Mouse (Mus musculus): ENCODE results near the gene Lrrc75a. TPM values are rescaled to one million over a fixed set of nuclear protein-coding genes. Genes with fewer than 3 reads are reported as not detected.
A peak's percentile ranks its signal among the peaks of the same experiment; 100 is the strongest.

Gene Lrrc75a
- polyA plus RNA-seq, 1 experiment, result 10.1 TPM

- H3K4me3 ChIP-seq (ENCODE audit: insufficient read depth, low read length), result no peak overlapping the region
- no peak for TF ChIP-seq POLR2A (IDR thresholded peaks at IDR 0.05; ENCODE audit: borderline replicate concordance, low read depth, low read length)
- TF ChIP-seq CTCF (IDR thresholded peaks at IDR 0.05; ENCODE audit: low read depth, low read length), result no peak
- peaks cover 46% of the 10 kb centered on the region for H3K4me1 ChIP-seq (ENCODE audit: control insufficient read depth, insufficient read depth, low read length)
- no peak overlapping the region for H3K27ac ChIP-seq (ENCODE audit: insufficient read depth, low read depth, low read length)
Observed at GRCm38 (mm10) chr11:62622850-62623249, 25.5 kb downstream of the Lrrc75a start.

DNA sequence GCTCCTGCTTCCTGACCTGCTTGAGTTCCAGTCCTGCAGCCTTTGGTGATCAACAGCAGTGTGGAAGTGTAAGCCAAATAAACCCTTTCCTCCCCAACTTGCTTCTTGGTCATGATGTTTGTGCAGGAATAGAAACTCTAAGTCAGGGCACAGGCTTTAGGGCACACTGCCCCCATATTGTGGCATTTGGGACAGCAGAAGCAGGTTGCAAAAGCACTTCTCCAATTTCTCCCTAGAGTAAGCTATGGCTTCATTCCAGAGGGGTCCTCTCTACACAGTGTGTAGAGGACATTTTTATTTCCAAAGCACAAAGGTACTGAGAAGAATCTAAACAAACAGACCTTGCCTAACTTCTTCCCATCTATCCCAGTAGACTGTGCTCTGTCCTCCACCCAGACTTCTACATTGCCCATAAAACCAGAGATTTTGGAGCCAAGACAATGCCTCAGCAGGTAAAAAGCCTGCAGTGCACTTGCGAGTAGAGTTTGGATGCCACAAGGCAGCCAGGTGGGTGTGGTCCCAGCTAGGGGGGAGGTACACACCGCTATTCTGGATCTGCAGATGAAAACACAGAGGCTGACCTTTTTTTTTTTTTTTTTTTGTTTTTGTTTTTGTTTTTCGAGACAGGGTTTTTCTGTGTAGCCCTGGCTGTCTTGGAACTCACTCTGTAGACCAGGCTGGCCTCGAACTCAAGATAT, 26.6 kb downstream of the Lrrc75a start:
- peaks cover 45% of the 10 kb centered on the region for H3K4me1 ChIP-seq (ENCODE audit: control insufficient read depth, insufficient read depth, low read length)

DNA sequence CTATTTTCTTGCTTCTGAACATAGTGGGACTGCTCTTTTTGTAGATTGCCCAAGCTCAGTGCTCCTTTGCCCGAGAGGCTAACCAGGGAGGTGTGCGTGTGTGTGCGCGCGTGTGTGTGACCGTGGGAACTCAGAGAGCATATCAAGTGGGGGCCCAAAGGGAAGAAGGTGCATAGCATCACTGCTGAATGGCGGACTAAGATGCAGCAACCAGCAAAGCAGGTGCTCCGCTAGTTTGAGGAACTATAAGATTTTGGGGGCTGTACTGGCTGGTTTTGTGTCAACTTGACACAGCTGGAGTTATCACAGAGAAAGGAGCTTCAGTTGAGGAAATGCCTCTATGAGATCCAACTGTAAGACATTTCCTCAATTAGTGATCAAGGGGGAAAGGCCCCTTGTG, 27.2 kb downstream of the Lrrc75a start:
- Histone ChIP-seq H3K4me3 (ENCODE audit: insufficient read depth, low read length) (no peak overlapping the region), H3K27ac (ENCODE audit: insufficient read depth, low read depth, low read length) (no peak overlapping the region), H3K4me1 (ENCODE audit: control insufficient read depth, insufficient read depth, low read length) (peaks cover 40% of the 10 kb centered on the region)
- TF ChIP-seq POLR2A (IDR thresholded peaks at IDR 0.05; ENCODE audit: borderline replicate concordance, low read depth, low read length), result no peak
- no peak for TF ChIP-seq CTCF (IDR thresholded peaks at IDR 0.05; ENCODE audit: low read depth, low read length)

More for the DNA sequence above, 26.6 kb downstream of the Lrrc75a start:
- TF ChIP-seq POLR2A (IDR thresholded peaks at IDR 0.05; ENCODE audit: borderline replicate concordance, low read depth, low read length) (no peak), CTCF (IDR thresholded peaks at IDR 0.05; ENCODE audit: low read depth, low read length) (no peak)
- Histone ChIP-seq H3K27ac (ENCODE audit: insufficient read depth, low read depth, low read length) (peak overlapping the region; percentile 6; the same call in 1 of the 2 replicates), H3K4me3 (ENCODE audit: insufficient read depth, low read length) (no peak overlapping the region)

DNA sequence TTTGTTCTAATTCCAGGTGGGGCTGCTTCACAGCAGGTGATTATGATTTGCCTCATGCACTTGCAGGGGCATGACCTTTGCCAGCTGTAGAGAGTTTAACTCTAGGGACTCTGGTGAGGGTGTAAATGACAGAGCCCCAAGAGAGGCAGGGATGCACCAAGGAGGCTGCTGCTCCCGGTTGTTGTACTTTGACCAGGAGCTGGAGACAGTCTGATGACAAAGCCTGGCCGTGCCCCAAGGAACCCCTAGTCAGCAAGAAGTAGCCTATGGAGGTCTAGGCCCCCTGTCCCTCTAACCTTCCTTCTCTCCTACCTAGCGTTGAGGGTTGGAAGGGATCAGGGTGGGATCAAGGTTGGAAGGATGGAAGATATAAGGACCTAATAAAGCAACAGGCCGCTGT, 32.9 kb downstream of the Lrrc75a start:
- Histone ChIP-seq H3K4me3 (ENCODE audit: insufficient read depth, low read length) (no peak overlapping the region), H3K27ac (ENCODE audit: insufficient read depth, low read depth, low read length) (no peak overlapping the region), H3K4me1 (ENCODE audit: control insufficient read depth, insufficient read depth, low read length) (0 out of 2 replicates have a peak, but pooled peaks cover 3% of the 10 kb centered on the region)
- TF ChIP-seq POLR2A (IDR thresholded peaks at IDR 0.05; ENCODE audit: borderline replicate concordance, low read depth, low read length) (no peak), CTCF (IDR thresholded peaks at IDR 0.05; ENCODE audit: low read depth, low read length) (no peak)

DNA sequence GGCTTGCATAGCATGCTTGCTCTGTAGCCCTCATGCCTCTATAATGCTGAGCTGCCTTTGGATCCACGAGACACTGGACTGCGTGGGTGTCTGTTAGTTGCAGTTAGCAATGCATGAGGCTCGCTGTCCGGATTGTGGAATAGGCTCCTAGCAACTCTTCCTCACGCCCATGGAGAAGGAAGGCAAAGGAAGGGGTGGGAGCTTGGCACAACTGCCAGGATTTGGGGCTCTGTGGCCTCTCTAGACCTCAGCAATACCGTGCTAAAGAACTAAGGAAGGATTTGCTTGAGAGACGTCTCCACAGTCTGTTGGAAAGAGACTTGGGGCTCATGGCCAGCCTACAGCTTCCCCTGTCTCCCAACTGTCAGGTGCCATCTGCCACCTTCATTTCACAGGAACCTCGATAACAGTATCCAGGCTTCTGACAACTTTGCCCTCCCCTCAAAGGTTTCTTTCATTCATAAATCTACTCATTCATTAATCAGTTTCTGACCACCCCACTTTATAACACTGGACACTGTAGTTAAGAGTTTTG, 33.4 kb downstream of the Lrrc75a start:
- Histone ChIP-seq H3K4me3 (ENCODE audit: insufficient read depth, low read length) (no peak overlapping the region), H3K27ac (ENCODE audit: insufficient read depth, low read depth, low read length) (no peak overlapping the region), H3K4me1 (ENCODE audit: control insufficient read depth, insufficient read depth, low read length) (0 out of 2 replicates have a peak, but pooled peaks cover 3% of the 10 kb centered on the region)
- TF ChIP-seq POLR2A (IDR thresholded peaks at IDR 0.05; ENCODE audit: borderline replicate concordance, low read depth, low read length) (no peak), CTCF (IDR thresholded peaks at IDR 0.05; ENCODE audit: low read depth, low read length) (no peak)

GRCm38 (mm10) chr11:62613657-62614365, 34.5 kb downstream of the Lrrc75a start:
- peak; percentile 88 for TF ChIP-seq CTCF (IDR thresholded peaks at IDR 0.05; ENCODE audit: low read depth, low read length)
- TF ChIP-seq POLR2A (IDR thresholded peaks at IDR 0.05; ENCODE audit: borderline replicate concordance, low read depth, low read length), result no peak
- Histone ChIP-seq H3K4me3 (ENCODE audit: insufficient read depth, low read length) (no peak overlapping the region), H3K27ac (ENCODE audit: insufficient read depth, low read depth, low read length) (no peak overlapping the region), H3K4me1 (ENCODE audit: control insufficient read depth, insufficient read depth, low read length) (peaks cover 8% of the 10 kb centered on the region)

DNA sequence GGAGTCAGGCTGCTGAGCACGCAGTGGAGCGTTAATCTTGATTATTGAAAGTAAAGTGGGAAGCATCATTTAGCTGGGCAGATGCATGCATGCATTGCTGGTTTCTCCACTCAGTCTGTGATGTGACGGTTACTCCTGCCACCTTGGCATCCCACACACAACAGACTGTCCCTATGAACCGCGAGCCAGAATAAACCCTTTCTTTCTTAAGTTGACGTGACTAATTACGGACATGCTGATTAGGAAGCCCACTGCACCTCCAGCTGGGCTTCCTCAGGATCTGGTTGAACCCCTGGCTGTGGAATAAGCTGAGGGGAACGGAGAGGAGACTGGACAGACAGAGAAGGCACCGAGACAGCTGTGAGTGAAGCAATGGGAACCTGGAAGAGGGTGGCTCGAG, 35.7 kb downstream of the Lrrc75a start:
- H3K4me1 ChIP-seq (ENCODE audit: control insufficient read depth, insufficient read depth, low read length), result peaks cover 14% of the 10 kb centered on the region
- no peak overlapping the region for H3K4me3 ChIP-seq (ENCODE audit: insufficient read depth, low read length)
- TF ChIP-seq POLR2A (IDR thresholded peaks at IDR 0.05; ENCODE audit: borderline replicate concordance, low read depth, low read length) (no peak), CTCF (IDR thresholded peaks at IDR 0.05; ENCODE audit: low read depth, low read length) (no peak)
- no peak overlapping the region for H3K27ac ChIP-seq (ENCODE audit: insufficient read depth, low read depth, low read length)

GRCm38 (mm10) chr11:62610304-62610703, 38.0 kb downstream of the Lrrc75a start:
- Histone ChIP-seq H3K27ac (ENCODE audit: insufficient read depth, low read depth, low read length) (no peak overlapping the region), H3K4me3 (ENCODE audit: insufficient read depth, low read length) (no peak overlapping the region), H3K4me1 (ENCODE audit: control insufficient read depth, insufficient read depth, low read length) (peaks cover 14% of the 10 kb centered on the region)
- TF ChIP-seq CTCF (IDR thresholded peaks at IDR 0.05; ENCODE audit: low read depth, low read length) (no peak), POLR2A (IDR thresholded peaks at IDR 0.05; ENCODE audit: borderline replicate concordance, low read depth, low read length) (no peak)

- Histone ChIP-seq H3K27ac (ENCODE audit: insufficient read depth, low read depth, low read length) (peak overlapping the region; percentile 20), H3K4me3 (ENCODE audit: insufficient read depth, low read length) (no peak overlapping the region), H3K4me1 (ENCODE audit: control insufficient read depth, insufficient read depth, low read length) (peaks cover 17% of the 10 kb centered on the region)
- TF ChIP-seq POLR2A (IDR thresholded peaks at IDR 0.05; ENCODE audit: borderline replicate concordance, low read depth, low read length) (no peak), CTCF (IDR thresholded peaks at IDR 0.05; ENCODE audit: low read depth, low read length) (no peak)
Observed at GRCm38 (mm10) chr11:62608826-62609675, 39.3 kb downstream of the Lrrc75a start.

Measured in bone marrow macrophage, adult 2 months (primary cell).